ENCODE assay signal across 15 mouse cellular contexts in genomic region chr9:36985233-36985632, GRCm38 (mm10).
DNase-seq lines count a peak whose midpoint lies in the region; ATAC-seq and TF ChIP-seq lines count a peak whose summit lies in the region.
"Had no signal": no experiment of that assay in that cellular context is flagged by ENCODE, and none has a peak within 500 bp of the region (broad histone marks: within the 10 kb centered on the region; RNA-seq: fewer than 3 reads in every experiment).

No protein-coding gene starts in this region.

- no peak overlapping the region for H3K4me2 ChIP-seq in forebrain, embryonic 13.5 days
- no peak overlapping the region for H3K4me2 ChIP-seq in forebrain, embryonic 11.5 days (ENCODE audit: low read depth, low read length, severe bottlenecking)
- H3K4me2 ChIP-seq: hindbrain, embryonic 14.5 days had no signal

- TF ChIP-seq CTCF in layer of hippocampus, adult 2 months (conservative IDR thresholded peaks at IDR 0.05) = no peak

- intact Hi-C loops in left cerebral cortex, postnatal 36 days (cut with DNase I) = loop anchor here (5.0 kb wide), 2 partner anchors 47 to 67 kb away; no protein-coding TSS in a partner anchor

- no peak overlapping the region for H3K9ac ChIP-seq in forebrain, embryonic 13.5 days
- H3K9ac ChIP-seq in forebrain, embryonic 11.5 days (ENCODE audit: low read length) = no peak overlapping the region
- H3K9ac ChIP-seq: hindbrain, embryonic 14.5 days had no signal

- no peaks in the 10 kb centered on the region for H3K27me3 ChIP-seq in forebrain, embryonic 13.5 days
- no peaks in the 10 kb centered on the region for H3K27me3 ChIP-seq in forebrain, embryonic 11.5 days (ENCODE audit: control insufficient read depth, insufficient read depth, low read length)

- H3K27ac ChIP-seq in forebrain, embryonic 13.5 days = peak overlapping the region; percentile 57
- H3K27ac ChIP-seq in forebrain, embryonic 11.5 days (ENCODE audit: low read depth, low read length) = no peak overlapping the region
- H3K27ac ChIP-seq in layer of hippocampus, adult 2 months = peak overlapping the region; percentile 92
- H3K27ac ChIP-seq: hindbrain, embryonic 14.5 days had no signal

- peaks cover 14% of the 10 kb centered on the region for H3K4me1 ChIP-seq in forebrain, embryonic 13.5 days
- no peaks in the 10 kb centered on the region for H3K4me1 ChIP-seq in forebrain, embryonic 11.5 days (replicated peaks; ENCODE audit: control insufficient read depth, insufficient read depth, low read length)

- WGBS in forebrain, embryonic 13.5 days = 59% methylated on average over 9 of the region's 9 CpGs
- WGBS in forebrain, embryonic 11.5 days = 78% methylated on average over 9 of the region's 9 CpGs

- H3K36me3 ChIP-seq in forebrain, embryonic 13.5 days (ENCODE audit: poor library complexity, severe bottlenecking) = no peaks in the 10 kb centered on the region
- no peaks in the 10 kb centered on the region for H3K36me3 ChIP-seq in forebrain, embryonic 11.5 days (ENCODE audit: control insufficient read depth, insufficient read depth, low read length)

- H3K9me3 ChIP-seq in forebrain, embryonic 13.5 days (replicated peaks) = no peaks in the 10 kb centered on the region
- H3K9me3 ChIP-seq in forebrain, embryonic 11.5 days (ENCODE audit: control insufficient read depth, low read length) = no peaks in the 10 kb centered on the region

- H3K4me3 ChIP-seq in forebrain, embryonic 13.5 days = no peak overlapping the region
- no peak overlapping the region for H3K4me3 ChIP-seq in forebrain, embryonic 11.5 days (ENCODE audit: low read depth, low read length)
- no peak overlapping the region for H3K4me3 ChIP-seq in layer of hippocampus, adult 2 months
- H3K4me3 ChIP-seq: myocyte had no signal

- DNase-seq in forebrain, embryonic 11.5 days (ENCODE audit: low spot score) = no peak
- DNase-seq in lung, postnatal 14 days = peak; percentile 9
- no peak for DNase-seq in lung, postnatal 25 days (ENCODE audit: low spot score)
- DNase-seq in layer of hippocampus, adult 2 months (ENCODE audit: low spot score in 2 of 2) = peak; percentile 68 to 85
- peak; percentile 65 to 67 for DNase-seq in left cerebral cortex, postnatal 36 days (ENCODE audit: low spot score in 2 of 2)
- no peak for DNase-seq in thymus, postnatal 0 days (ENCODE audit: low spot score)
- DNase-seq in urinary bladder, adult 2 months (ENCODE audit: low spot score) = no peak
- DNase-seq: cerebellum, postnatal 10 days; kidney, adult 18-20 months; kidney, postnatal 36 days; spleen, adult 18-20 months; thymus, postnatal 4 days had no signal

- peak; percentile 60 for ATAC-seq in forebrain, embryonic 13.5 days
- no peak for ATAC-seq in forebrain, embryonic 11.5 days (replicated peaks; ENCODE audit: low FRiP score)

Comparison
In these comparisons a context has a peak if more than half of its experiments do, and no peak if none do; other contexts are left out.
1. DNase-seq: peak in lung, postnatal 14 days (single experiment), layer of hippocampus, adult 2 months (2 of 2) and left cerebral cortex, postnatal 36 days (2 of 2); none in forebrain, embryonic 11.5 days (single experiment), lung, postnatal 25 days (single experiment), thymus, postnatal 0 days (single experiment) and urinary bladder, adult 2 months (single experiment).